Mouse (Mus musculus): ENCODE measurements around the gene Zfp991. TPM values are rescaled to one million over a fixed set of nuclear protein-coding genes. Genes with fewer than 3 reads are reported as not detected.
A peak's percentile ranks its signal among the peaks of the same experiment; 100 is the strongest.
"Not testable (repeated sequence)": the region's sequence is repeated elsewhere in the genome, so short reads cannot be mapped to it uniquely, and the experiment has no call there.

Gene Zfp991
- total and polyA plus RNA-seq, 2 experiments from 2014 or later: 4.1 to 5.0 TPM

DNA sequence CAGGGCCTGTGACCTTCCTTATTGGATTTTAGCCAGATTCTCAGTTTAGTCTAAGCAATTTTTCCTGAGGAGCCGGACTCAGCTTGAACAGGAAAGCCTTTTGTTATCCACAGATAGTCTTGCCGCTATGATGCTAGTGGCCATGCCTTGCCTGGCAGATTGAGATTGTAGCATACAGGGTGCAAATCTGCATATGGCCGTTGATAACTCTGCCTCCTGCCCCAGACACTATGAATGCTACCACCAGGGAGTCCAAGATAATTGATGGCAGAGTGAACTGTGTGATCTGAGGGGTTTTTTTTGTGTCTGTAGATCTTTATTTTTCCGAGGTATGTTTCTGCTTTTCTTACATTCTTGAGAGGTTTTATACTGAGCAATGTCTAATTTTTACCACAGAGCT, 39.7 kb downstream of the Zfp991 start:
- WGBS: no CpG with 5 or more reads among the region's 4 CpGs
- H3K27me3 ChIP-seq (ENCODE audit: insufficient read depth, low read length): not testable (repeated sequence)
- 0 out of 2 replicates have a peak, but pooled peaks have one; percentile 45 for ATAC-seq (ENCODE audit: low FRiP score)

DNA sequence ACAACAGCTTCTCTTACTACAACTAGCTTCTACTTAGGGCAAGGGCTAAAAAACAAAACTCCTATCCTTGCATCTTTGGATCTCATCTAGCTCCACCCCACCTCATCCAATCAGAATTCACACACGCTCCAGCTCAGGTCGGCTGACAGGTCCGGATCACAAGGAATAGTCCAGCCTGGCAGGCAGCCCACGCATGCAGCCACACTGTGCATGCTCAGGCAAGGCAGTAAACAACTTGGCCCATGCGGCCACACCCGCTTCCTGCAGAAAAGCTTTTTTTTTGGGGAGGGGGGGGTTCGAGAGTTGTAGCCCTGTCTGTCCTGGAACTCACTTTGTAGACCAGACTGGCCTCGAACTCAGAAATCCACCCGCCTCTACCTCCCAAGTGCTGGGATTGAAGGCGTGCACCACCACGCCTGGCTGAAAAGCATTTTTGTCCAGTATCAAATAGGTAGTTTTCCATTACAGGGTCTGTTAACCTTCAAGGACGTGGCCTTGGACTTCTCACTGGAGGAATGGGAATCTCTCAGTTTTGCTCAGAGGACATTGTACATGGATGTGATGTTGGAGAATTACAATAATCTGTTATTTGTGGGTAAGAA, 44.5 kb downstream of the Zfp991 start:
- H3K27ac ChIP-seq (ENCODE audit: low read depth, low read length); H3K4me2 ChIP-seq (ENCODE audit: low read depth, low read length, poor library complexity, severe bottlenecking); H3K4me3 ChIP-seq (ENCODE audit: low read depth, low read length); H3K27me3 ChIP-seq (ENCODE audit: insufficient read depth, low read length); DNase-seq (ENCODE audit: low spot score); H3K9ac ChIP-seq (replicated peaks; ENCODE audit: low read length, poor library complexity, severe bottlenecking); H3K4me1 ChIP-seq (ENCODE audit: insufficient read depth, low read length); H3K9me3 ChIP-seq (ENCODE audit: low read length); H3K36me3 ChIP-seq (ENCODE audit: insufficient read depth, low read length): not testable (repeated sequence)
- peak; percentile 66; the same call in 1 of the 2 replicates for ATAC-seq (ENCODE audit: low FRiP score)
- 91% methylated on average over 7 of the region's 12 CpGs for WGBS

More for the DNA sequence above, 39.7 kb downstream of the Zfp991 start:
- H3K4me2 ChIP-seq (ENCODE audit: low read depth, low read length, poor library complexity, severe bottlenecking); H3K9ac ChIP-seq (replicated peaks; ENCODE audit: low read length, poor library complexity, severe bottlenecking); H3K9me3 ChIP-seq (ENCODE audit: low read length); H3K4me1 ChIP-seq (ENCODE audit: insufficient read depth, low read length); H3K36me3 ChIP-seq (ENCODE audit: insufficient read depth, low read length); H3K4me3 ChIP-seq (ENCODE audit: low read depth, low read length); DNase-seq (ENCODE audit: low spot score); H3K27ac ChIP-seq (ENCODE audit: low read depth, low read length): not testable (repeated sequence)

DNA sequence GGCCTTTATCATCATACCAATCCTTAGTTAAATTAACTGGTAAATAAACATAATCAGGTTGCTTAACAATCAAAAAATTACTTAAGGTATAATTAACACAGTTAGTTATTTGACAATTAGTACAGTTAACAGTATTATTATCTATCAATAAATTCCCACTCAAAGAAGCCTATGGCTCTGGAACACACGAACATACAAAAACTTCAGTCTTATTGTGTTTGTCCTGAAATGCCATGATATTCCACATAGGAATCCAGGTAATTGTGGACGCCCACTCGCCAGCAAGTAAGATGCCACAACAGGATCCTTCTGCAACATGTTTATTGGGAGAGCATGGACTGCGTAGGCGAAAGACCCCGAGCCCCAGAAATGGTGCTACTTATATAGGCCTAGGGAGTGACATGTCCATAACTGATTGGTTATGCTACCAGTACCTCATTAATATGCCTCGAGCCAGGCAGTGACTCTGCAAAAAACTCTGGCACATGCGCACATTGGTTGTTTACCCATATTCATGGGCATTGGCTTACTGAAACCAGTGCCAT, 49.4 kb downstream of the Zfp991 start:
- H3K27ac ChIP-seq (ENCODE audit: low read depth, low read length); H3K4me3 ChIP-seq (ENCODE audit: low read depth, low read length); H3K9me3 ChIP-seq (ENCODE audit: low read length); H3K27me3 ChIP-seq (ENCODE audit: insufficient read depth, low read length); H3K4me2 ChIP-seq (ENCODE audit: low read depth, low read length, poor library complexity, severe bottlenecking); DNase-seq (ENCODE audit: low spot score); H3K9ac ChIP-seq (replicated peaks; ENCODE audit: low read length, poor library complexity, severe bottlenecking); H3K36me3 ChIP-seq (ENCODE audit: insufficient read depth, low read length); H3K4me1 ChIP-seq (ENCODE audit: insufficient read depth, low read length): not testable (repeated sequence)
- ATAC-seq (ENCODE audit: low FRiP score): peak; percentile 13; the same call in 1 of the 2 replicates
- WGBS: 97% methylated on average over 7 of the region's 8 CpGs

- not testable (repeated sequence) for H3K36me3 ChIP-seq (ENCODE audit: insufficient read depth, low read length); H3K4me1 ChIP-seq (ENCODE audit: insufficient read depth, low read length); H3K27me3 ChIP-seq (ENCODE audit: insufficient read depth, low read length); H3K4me2 ChIP-seq (ENCODE audit: low read depth, low read length, poor library complexity, severe bottlenecking); H3K4me3 ChIP-seq (ENCODE audit: low read depth, low read length); DNase-seq (ENCODE audit: low spot score); H3K27ac ChIP-seq (ENCODE audit: low read depth, low read length); H3K9ac ChIP-seq (replicated peaks; ENCODE audit: low read length, poor library complexity, severe bottlenecking); H3K9me3 ChIP-seq (ENCODE audit: low read length)
- ATAC-seq (ENCODE audit: low FRiP score): peak; percentile 44; the same call in 1 of the 2 replicates
- no CpG with 5 or more reads among the region's 13 CpGs for WGBS
Observed at GRCm38 (mm10) chr4:147181969-147182705, 50.3 kb downstream of the Zfp991 start.

DNA sequence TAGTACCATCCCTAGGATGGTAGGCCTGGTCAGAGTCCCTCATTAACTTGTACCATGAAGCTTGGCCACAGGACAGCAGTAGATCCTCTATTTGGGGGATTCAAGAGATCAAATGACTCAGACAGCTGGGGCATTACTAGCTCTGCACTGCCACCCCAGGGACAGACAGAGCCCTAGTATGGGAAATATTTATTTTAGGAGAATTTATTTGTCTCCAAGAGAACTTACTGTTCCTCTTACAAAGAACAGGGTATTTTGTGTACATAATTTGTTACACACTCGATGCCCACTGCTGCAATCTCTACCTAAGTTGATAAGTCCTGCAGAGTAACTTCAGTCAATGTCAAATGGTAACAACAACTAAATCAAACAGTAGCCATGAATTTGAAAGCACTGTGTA, 55.0 kb downstream of the Zfp991 start:
- H3K9ac ChIP-seq (replicated peaks; ENCODE audit: low read length, poor library complexity, severe bottlenecking); H3K9me3 ChIP-seq (ENCODE audit: low read length); H3K36me3 ChIP-seq (ENCODE audit: insufficient read depth, low read length); H3K4me1 ChIP-seq (ENCODE audit: insufficient read depth, low read length); H3K4me3 ChIP-seq (ENCODE audit: low read depth, low read length); H3K27ac ChIP-seq (ENCODE audit: low read depth, low read length); DNase-seq (ENCODE audit: low spot score); H3K4me2 ChIP-seq (ENCODE audit: low read depth, low read length, poor library complexity, severe bottlenecking); H3K27me3 ChIP-seq (ENCODE audit: insufficient read depth, low read length): not testable (repeated sequence)
- 0 out of 2 replicates have a peak, but pooled peaks have one; percentile 45 for ATAC-seq (ENCODE audit: low FRiP score)
- 75% methylated on average over 1 of the region's 1 CpGs for WGBS

GRCm38 (mm10) chr4:147187283-147187965, 55.6 kb downstream of the Zfp991 start:
- 70% methylated on average over 63 of the region's 71 CpGs for WGBS
- DNase-seq (ENCODE audit: low spot score); H3K27me3 ChIP-seq (ENCODE audit: insufficient read depth, low read length); H3K4me3 ChIP-seq (ENCODE audit: low read depth, low read length); H3K36me3 ChIP-seq (ENCODE audit: insufficient read depth, low read length); H3K4me2 ChIP-seq (ENCODE audit: low read depth, low read length, poor library complexity, severe bottlenecking); H3K27ac ChIP-seq (ENCODE audit: low read depth, low read length); H3K9me3 ChIP-seq (ENCODE audit: low read length); H3K4me1 ChIP-seq (ENCODE audit: insufficient read depth, low read length); H3K9ac ChIP-seq (replicated peaks; ENCODE audit: low read length, poor library complexity, severe bottlenecking): not testable (repeated sequence)
- peak; percentile 70 for ATAC-seq (ENCODE audit: low FRiP score)

- not testable (repeated sequence) for H3K36me3 ChIP-seq (ENCODE audit: insufficient read depth, low read length); H3K4me3 ChIP-seq (ENCODE audit: low read depth, low read length); ATAC-seq (ENCODE audit: low FRiP score); DNase-seq (ENCODE audit: low spot score); H3K9ac ChIP-seq (replicated peaks; ENCODE audit: low read length, poor library complexity, severe bottlenecking); H3K27me3 ChIP-seq (ENCODE audit: insufficient read depth, low read length); H3K27ac ChIP-seq (ENCODE audit: low read depth, low read length); H3K4me2 ChIP-seq (ENCODE audit: low read depth, low read length, poor library complexity, severe bottlenecking); H3K9me3 ChIP-seq (ENCODE audit: low read length); H3K4me1 ChIP-seq (ENCODE audit: insufficient read depth, low read length)
- WGBS: 94% methylated on average over 3 of the region's 9 CpGs
Observed at GRCm38 (mm10) chr4:147195186-147195585, 63.3 kb downstream of the Zfp991 start.

GRCm38 (mm10) chr4:147197210-147197609, 65.4 kb downstream of the Zfp991 start:
- not testable (repeated sequence) for H3K4me3 ChIP-seq (ENCODE audit: low read depth, low read length); H3K9ac ChIP-seq (replicated peaks; ENCODE audit: low read length, poor library complexity, severe bottlenecking); H3K27ac ChIP-seq (ENCODE audit: low read depth, low read length); H3K4me1 ChIP-seq (ENCODE audit: insufficient read depth, low read length); DNase-seq (ENCODE audit: low spot score); H3K4me2 ChIP-seq (ENCODE audit: low read depth, low read length, poor library complexity, severe bottlenecking); H3K27me3 ChIP-seq (ENCODE audit: insufficient read depth, low read length); H3K9me3 ChIP-seq (ENCODE audit: low read length); H3K36me3 ChIP-seq (ENCODE audit: insufficient read depth, low read length)
- ATAC-seq (ENCODE audit: low FRiP score): 0 out of 2 replicates have a peak, but pooled peaks have one; percentile 57
- WGBS: 81% methylated on average over 2 of the region's 2 CpGs

All from midbrain, postnatal 0 days (tissue).